Mouse (Mus musculus): ENCODE measurements around the gene Phlda1.
A peak's percentile ranks its signal among the peaks of the same experiment; 100 is the strongest.

Gene Phlda1

GRCm38 (mm10) chr10:111527613-111528012 lies 21.5 kb downstream of the Phlda1 start:
- DNase-seq (ENCODE audit: low read depth, low spot score): no peak

- peak; percentile 20 for DNase-seq (ENCODE audit: low read depth, low spot score)
These were observed 22.2 kb downstream of the Phlda1 start for GRCm38 (mm10) chr10:111528283-111528682.

GRCm38 (mm10) chr10:111530398-111530797 lies 24.3 kb downstream of the Phlda1 start:
- DNase-seq (ENCODE audit: low read depth, low spot score): no peak

- no peak for DNase-seq (ENCODE audit: low read depth, low spot score)
These were observed 28.6 kb downstream of the Phlda1 start for GRCm38 (mm10) chr10:111534691-111535090.

- DNase-seq (ENCODE audit: low read depth, low spot score): no peak
These were observed 31.3 kb downstream of the Phlda1 start for GRCm38 (mm10) chr10:111537410-111537809.

- DNase-seq (ENCODE audit: low read depth, low spot score): peak; percentile 43
These were observed 33.7 kb downstream of the Phlda1 start for GRCm38 (mm10) chr10:111539724-111540324.

- DNase-seq (ENCODE audit: low read depth, low spot score): no peak
These were observed 34.6 kb downstream of the Phlda1 start for GRCm38 (mm10) chr10:111540678-111541077.

- no peak for DNase-seq (ENCODE audit: low read depth, low spot score)
These were observed 37.0 kb downstream of the Phlda1 start for GRCm38 (mm10) chr10:111543106-111543505.

- DNase-seq (ENCODE audit: low read depth, low spot score): peak; percentile 8
These were observed 37.7 kb downstream of the Phlda1 start for GRCm38 (mm10) chr10:111543781-111544260.

GRCm38 (mm10) chr10:111544311-111544710 lies 38.2 kb downstream of the Phlda1 start:
- DNase-seq (ENCODE audit: low read depth, low spot score): no peak

- DNase-seq (ENCODE audit: low read depth, low spot score): no peak
These were observed 39.6 kb downstream of the Phlda1 start for GRCm38 (mm10) chr10:111545648-111546047.

- DNase-seq (ENCODE audit: low read depth, low spot score): no peak
These were observed 41.8 kb downstream of the Phlda1 start for GRCm38 (mm10) chr10:111547881-111548372.

- DNase-seq (ENCODE audit: low read depth, low spot score): no peak
These were observed 44.1 kb downstream of the Phlda1 start for GRCm38 (mm10) chr10:111550075-111550695.

GRCm38 (mm10) chr10:111553695-111554094 lies 47.6 kb downstream of the Phlda1 start:
- DNase-seq (ENCODE audit: low read depth, low spot score): no peak

- no peak for DNase-seq (ENCODE audit: low read depth, low spot score)
These were observed 48.6 kb downstream of the Phlda1 start for GRCm38 (mm10) chr10:111554651-111555050.

- no peak for DNase-seq (ENCODE audit: low read depth, low spot score)
These were observed 52.1 kb downstream of the Phlda1 start for GRCm38 (mm10) chr10:111558211-111558610.
